Mouse (Mus musculus): ENCODE measurements around the gene Sfxn2.

- TF ChIP-seq CTCF (IDR thresholded peaks at IDR 0.05) (peak; percentile 47), POLR2A (IDR thresholded peaks at IDR 0.05; ENCODE audit: insufficient read depth, low read depth, low read length) (no peak), EP300 (IDR thresholded peaks at IDR 0.05; ENCODE audit: insufficient read depth, low read depth, low read length) (no peak)
Measured at GRCm38 (mm10) chr19:46538213-46538612, 35.0 kb upstream of the Sfxn2 start.
